Mouse (Mus musculus): Measurements from ENCODE around the gene Smoc1.

The Smoc1 gene

DNA sequence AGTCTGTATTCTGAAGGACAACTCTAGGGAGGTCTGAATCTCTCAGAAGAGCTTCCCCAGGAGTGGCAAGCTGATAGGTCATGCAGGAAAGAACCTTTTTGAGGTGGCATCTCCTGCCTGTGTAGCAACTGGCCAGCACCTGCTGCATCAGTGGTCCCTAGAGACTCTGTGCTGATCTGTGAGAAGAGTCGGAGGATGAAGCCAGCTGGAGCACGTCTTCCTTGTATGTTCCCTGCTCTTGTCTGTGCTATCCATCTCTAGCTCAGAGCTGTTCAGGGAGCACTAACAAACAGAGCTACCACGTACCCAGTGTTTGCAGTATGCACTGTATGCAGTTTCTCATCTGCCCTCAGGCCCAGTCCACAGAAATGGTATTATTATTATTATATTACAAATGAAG, 54.4 kb downstream of the Smoc1 start:
- DNase-seq (ENCODE audit: low spot score) = no peak

DNA sequence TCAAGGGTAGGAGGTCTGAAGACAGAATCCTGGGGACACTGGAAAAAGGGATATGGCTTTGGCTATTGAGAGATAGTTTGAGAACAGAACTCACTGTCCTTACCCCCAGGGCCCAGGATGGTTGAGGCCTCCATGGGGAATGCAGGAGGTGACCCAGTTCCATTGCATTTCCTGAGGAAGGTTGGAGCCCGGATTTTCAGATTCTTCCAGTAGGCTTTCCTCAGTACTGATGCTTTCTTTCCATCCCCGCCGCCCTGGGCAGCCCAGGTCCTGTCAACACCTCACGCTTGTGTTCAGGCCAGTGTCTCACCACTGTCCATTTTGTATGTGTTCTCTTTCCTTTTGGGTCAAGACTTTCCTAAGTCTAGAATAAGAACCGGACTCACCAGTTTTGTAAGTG, 56.5 kb downstream of the Smoc1 start:
- DNase-seq (ENCODE audit: low spot score) = no peak

DNA sequence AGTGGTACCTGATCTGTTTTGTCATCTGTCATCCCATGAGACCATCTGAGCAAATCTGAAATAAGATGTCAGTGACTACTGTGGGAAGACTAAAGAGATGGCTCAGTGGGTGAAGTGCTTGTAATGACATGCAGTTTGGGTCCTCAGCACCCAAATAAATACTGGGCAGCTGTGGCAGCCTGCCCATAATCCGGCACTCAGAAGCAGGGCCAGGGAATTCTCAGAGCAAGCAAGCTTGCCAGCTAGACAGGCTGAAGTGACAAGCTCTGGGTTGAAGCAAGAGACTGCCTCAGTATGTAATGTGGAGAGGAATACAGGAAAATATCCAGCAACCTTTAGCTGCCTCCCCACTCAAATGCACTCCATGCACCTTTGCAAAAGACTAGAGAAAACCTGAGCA, 58.6 kb downstream of the Smoc1 start:
- no peak for DNase-seq (ENCODE audit: low spot score)

- DNase-seq (ENCODE audit: low spot score) = no peak
These were observed 61.5 kb downstream of the Smoc1 start for GRCm38 (mm10) chr12:81088131-81088530.

DNA sequence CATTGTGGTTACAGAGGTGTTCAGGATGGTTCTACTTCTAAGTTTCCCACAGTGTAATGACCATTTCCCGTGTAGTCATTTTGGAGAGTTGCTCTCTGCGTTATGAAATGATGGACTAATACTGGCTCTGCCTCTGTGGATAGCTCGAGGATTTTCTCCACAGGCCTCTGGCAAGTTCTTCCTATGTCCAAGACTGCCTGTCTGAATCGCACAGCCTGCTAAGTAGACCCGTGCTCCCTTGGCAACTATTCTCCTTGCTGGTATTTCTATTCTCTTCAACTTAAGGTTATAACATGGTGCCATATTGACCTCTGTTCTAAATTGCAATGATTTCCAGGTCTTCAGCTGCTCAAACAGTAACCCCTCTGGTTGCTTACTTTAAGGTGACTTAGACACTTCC, 65.0 kb downstream of the Smoc1 start:
- no peak for DNase-seq (ENCODE audit: low spot score)

DNA sequence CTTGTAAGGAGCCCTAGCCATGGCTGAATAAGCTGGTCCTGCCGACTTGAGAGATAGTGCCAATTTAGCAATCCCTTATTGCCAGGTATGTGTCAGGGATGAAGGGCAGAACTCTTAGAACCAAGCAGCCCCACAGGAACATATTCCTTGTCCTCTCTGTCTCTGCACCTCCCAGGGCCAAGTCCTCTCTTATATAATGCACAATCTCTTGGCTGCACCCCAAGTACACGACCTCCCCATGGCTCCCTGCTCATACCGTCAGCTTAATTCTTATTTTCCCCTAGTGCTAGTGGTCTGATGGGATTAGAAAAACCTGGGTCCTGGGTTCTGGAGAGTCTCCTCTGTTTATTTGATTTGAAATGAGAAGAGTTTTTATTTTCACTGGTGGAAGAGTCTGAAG, 66.0 kb downstream of the Smoc1 start:
- no peak for DNase-seq (ENCODE audit: low spot score)

- DNase-seq (ENCODE audit: low spot score) = no peak
These were observed 66.6 kb downstream of the Smoc1 start for GRCm38 (mm10) chr12:81093211-81093610.

DNA sequence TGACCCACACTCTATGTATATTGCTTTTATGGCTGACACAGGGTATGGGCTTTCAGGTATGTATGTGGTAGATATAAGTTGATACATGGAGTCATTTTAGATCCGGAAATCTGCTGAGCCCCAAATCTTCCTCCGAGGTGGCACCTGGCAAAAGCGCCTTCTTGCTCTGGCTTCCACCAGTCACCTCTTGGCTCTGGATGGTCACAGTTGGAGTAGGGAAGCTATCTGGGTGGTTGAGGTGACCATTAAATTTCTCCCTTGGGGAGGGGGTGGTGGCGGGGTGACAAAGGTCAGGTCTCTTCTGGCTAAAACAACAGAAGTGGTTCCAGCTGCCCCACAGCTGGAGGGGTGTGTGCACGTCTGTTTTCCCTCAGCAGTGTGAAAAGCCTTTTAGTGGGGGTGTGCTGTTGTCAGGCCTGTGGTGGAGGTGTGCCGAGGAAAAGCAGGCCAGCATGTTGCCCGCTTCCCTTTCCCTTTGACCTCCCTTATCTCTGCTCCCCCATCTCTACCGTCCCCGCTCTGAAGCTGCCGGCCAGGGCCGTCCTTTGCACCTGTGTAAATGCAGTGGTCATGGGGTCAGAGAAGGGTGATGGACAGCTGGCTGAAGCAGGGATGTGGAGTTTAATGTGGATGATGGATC, 68.3 kb downstream of the Smoc1 start:
- peak; percentile 35 for DNase-seq (ENCODE audit: low spot score)

GRCm38 (mm10) chr12:81097267-81097666, 70.7 kb downstream of the Smoc1 start:
- peak; percentile 30 for DNase-seq (ENCODE audit: low spot score)

GRCm38 (mm10) chr12:81097738-81098137, 71.1 kb downstream of the Smoc1 start:
- DNase-seq (ENCODE audit: low spot score) = no peak

DNA sequence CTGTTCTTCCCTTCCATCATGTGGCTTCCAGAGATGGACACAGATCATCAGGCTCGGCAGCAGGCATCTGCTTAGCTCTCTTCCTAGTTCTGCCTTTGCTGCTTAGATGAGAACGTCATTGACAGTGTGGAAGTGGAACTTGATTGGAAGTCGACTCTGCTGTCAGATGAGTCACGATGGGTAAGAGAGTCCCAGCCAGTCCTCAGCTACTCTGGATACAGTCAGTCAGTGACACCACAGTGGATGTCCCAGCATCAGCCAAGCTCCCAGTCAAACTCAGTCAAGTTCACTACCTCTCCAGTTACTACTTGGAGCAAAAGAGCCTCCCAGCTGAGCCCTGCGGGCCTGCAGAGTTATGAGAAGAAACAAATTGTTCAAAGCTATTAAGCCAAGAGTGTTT, 72.6 kb downstream of the Smoc1 start:
- no peak for DNase-seq (ENCODE audit: low spot score)

- DNase-seq (ENCODE audit: low spot score) = no peak
These were observed 75.1 kb downstream of the Smoc1 start for GRCm38 (mm10) chr12:81101691-81102090.

GRCm38 (mm10) chr12:81104546-81104945, 77.9 kb downstream of the Smoc1 start:
- peak; percentile 58 for DNase-seq (ENCODE audit: low spot score)

GRCm38 (mm10) chr12:81105721-81106633, 79.4 kb downstream of the Smoc1 start:
- no peak for DNase-seq (ENCODE audit: low spot score)

- DNase-seq (ENCODE audit: low spot score) = peak; percentile 43
These were observed 80.9 kb downstream of the Smoc1 start for GRCm38 (mm10) chr12:81107278-81108100.

- no peak for DNase-seq (ENCODE audit: low spot score)
These were observed 82.0 kb downstream of the Smoc1 start for GRCm38 (mm10) chr12:81108600-81109011.

DNA sequence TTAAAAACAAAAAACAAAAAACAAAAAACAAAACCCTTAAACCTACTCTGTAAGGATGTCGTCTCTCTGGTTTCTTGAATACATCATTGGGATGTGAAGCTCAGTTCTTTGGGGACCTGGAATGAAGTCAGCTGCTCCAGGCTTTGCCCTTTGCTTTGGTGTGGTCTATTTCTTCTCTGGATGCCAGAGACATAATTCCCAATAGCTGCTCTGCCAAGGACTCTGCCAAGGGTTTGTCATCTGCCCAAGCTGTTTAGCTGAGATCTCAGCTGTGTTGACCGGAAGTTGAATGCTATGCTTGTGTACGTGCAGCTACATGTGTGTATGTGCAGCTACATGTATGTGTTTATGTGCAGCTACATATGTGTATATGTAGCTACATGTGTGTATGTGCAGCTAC, 83.4 kb downstream of the Smoc1 start:
- DNase-seq (ENCODE audit: low spot score) = no peak

DNA sequence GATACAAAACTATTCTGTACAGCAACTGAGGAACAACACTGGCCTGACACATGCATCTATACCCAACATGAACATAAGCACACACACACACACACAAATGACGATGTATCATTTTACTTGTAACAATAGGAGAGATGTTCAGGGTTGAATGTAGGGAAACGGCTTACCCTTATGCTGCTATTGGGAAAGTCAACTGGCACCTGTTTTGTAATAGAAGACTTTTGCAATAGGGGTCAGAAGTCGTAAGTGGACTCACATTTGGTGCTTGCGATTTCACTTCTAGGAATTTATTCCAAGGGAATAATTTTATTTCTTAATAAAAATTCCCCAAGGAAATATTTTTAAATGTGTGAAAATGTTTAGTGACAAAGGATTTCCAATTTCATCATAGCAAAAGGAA, 85.7 kb downstream of the Smoc1 start:
- DNase-seq (ENCODE audit: low spot score) = no peak

DNA sequence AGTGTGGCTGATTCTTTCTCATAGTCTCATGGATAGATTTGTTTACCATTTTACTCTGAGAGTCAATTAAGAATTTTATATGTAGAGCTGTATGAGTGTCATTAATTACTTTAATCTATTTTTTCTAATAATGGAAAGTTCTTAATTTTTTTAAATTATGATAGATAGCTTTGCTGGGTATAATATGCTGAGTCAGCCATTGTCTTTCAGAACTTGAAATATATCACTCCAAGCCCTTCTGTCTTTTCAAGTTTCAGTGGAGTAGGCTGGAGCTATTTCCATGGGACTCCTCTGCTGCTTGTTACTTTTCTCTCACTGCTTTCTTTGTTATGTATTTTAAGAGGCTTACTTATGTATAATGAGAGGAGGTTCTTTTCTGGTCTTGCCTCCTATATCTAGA, 93.7 kb downstream of the Smoc1 start:
- DNase-seq (ENCODE audit: low spot score) = no peak

GRCm38 (mm10) chr12:81123793-81124192, 97.2 kb downstream of the Smoc1 start:
- DNase-seq (ENCODE audit: low spot score) = no peak

- no peak for DNase-seq (ENCODE audit: low spot score)
These were observed 100.2 kb downstream of the Smoc1 start for GRCm38 (mm10) chr12:81126842-81127241.

DNA sequence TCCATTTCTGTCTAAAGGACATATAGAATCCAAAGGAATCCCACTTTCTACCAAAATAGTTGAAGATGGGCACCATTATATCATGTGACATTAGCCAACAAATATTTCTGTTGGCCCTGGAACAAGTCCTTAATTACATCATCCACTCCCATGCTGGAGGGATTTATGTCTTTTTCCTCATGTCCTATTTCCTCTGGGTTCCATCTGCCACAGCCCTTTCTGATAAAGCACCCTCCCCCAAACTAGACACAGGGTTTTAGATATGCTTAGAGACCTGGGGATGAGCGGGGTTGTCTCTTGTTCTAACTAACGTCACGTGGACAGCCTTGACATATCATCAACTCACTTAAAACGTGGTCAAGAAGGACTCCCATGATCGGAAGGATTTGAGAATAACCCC, 102.1 kb downstream of the Smoc1 start:
- no peak for DNase-seq (ENCODE audit: low spot score)

DNA sequence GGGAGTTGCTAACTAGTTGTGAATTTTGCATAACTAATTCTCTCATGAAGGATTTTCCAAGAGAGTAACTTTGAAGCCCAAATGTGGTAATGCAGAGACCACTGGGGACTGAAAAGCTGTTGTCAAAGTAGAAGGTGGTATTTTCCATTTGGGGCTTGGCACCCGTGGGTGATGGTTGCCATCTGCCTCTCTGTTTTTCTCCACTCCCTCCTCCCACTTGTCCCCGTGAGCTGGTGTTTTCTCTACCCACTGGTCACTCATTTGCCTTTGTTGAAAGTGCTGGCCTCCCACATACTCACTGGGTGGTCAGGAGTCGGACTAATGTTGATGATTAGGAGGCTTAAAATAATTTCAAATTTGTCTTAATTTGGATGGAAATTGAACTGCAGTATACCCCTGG, 104.1 kb downstream of the Smoc1 start:
- no peak for DNase-seq (ENCODE audit: low spot score)

Measured in testis, postnatal 10 days (tissue).